Mouse (Mus musculus) brain, embryonic 14.5 days (tissue): ENCODE measurements around the gene Pde4d.

ENCODE experiments used
- CTCF ChIP-seq: fragments of 200-500 bp; IDR thresholded peaks from 2 replicates; pipeline ENCODE4 v1.5.1; 2012; ENCODE audit warnings: inconsistent platforms, mild to moderate bottlenecking, moderate library complexity, borderline replicate concordance; ENCODE audit not compliant: insufficient read depth, insufficient read length; ENCODE audit errors: extremely low read depth
- POLR2A ChIP-seq: fragments of 200-500 bp; IDR thresholded peaks from 2 replicates; pipeline ENCODE4 v1.6.1; 2012; ENCODE audit warnings: mild to moderate bottlenecking, inconsistent platforms, borderline replicate concordance; ENCODE audit not compliant: poor library complexity, insufficient read depth, insufficient read length, severe bottlenecking; ENCODE audit errors: extremely low read depth

DNA sequence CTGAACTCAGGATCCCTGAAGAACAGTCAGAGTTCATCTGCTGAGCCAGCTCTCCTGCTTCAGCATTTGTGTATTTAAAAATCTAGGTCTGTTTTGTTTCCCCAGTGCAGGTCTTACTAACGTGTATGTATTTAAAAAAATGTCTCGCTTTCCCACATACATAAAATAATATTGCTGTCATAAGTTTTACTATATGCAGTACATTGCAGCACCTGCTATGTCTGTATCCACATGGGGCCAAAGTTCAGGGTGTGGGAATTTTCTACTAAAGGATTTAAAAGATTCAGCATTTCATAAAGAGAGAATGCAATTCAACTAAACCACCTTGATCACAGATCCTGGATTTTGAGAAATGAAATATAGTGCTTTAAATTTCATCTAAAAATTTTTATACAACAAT is 646.9 kb downstream of the Pde4d start:
- TF ChIP-seq CTCF, result no peak
- TF ChIP-seq POLR2A, result no peak
